Mouse (Mus musculus): ENCODE data around the gene Stk38.

DNA sequence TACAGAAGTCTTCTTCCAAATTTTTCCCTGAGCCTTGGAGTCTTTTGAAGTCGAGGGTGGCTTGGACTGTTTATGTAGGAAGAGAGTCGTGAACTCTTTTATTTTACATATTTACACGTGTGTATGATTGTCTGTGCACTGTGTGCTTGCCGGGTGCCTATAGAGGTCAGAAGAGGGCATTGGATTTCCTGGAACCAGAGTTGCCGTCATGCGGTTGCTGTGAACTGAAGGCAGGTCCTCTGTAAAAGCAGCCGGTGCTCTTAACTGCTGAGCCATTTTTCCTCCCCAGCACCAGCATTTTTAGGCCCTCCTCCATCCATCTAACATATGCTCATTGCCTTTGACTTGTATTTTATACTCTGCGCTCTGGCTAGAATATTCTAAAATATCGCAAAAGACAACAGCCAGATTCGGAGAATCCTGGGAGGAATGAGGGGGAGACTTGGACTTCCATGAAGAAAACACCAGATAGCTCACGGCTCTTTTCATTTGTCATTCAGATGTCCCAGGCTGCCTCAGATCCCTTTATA lies 49.6 kb upstream of the Stk38 start:
- TF ChIP-seq CTCF (IDR thresholded peaks at IDR 0.05; ENCODE audit: low read depth, low read length) (no peak), POLR2A (IDR thresholded peaks at IDR 0.05; ENCODE audit: extremely low read depth, insufficient read depth, low read length) (no peak)

Data from liver, adult 2 months (tissue).